Mouse (Mus musculus) erythroblast, embryonic 14.5 days (primary cell): ENCODE measurements around the gene a.

Experiments
- GATA1 ChIP-seq: IDR thresholded peaks from 2 replicates; pipeline ENCODE4 v1.6.1; 2012; ENCODE audit warnings: low read length, inconsistent platforms, mixed read lengths
- TAL1 ChIP-seq: IDR thresholded peaks from 3 replicates; pipeline ENCODE4 v1.6.1; 2012; ENCODE audit warnings: low read length, inconsistent platforms, mixed read lengths

- TF ChIP-seq GATA1 (no peak), TAL1 (no peak)
These were observed 17.2 kb upstream of the a start for GRCm38 (mm10) chr2:154774032-154774431.
